Mouse (Mus musculus): Measurements from ENCODE around the gene 1700001C19Rik.

GRCm38 (mm10) chr17:47407717-47408557 is 29.2 kb downstream of the 1700001C19Rik start:
- TF ChIP-seq CTCF (IDR thresholded peaks at IDR 0.05; ENCODE audit: extremely low read depth, insufficient read depth, insufficient read length, insufficient replicate concordance) (no peak), POLR2A (IDR thresholded peaks at IDR 0.05; ENCODE audit: low read depth, low read length) (no peak)

Measured in spleen, adult 2 months (tissue).